Mouse (Mus musculus): Measurements from ENCODE around the gene Aars2.

The Aars2 gene

GRCm38 (mm10) chr17:45542705-45543104 is 36.1 kb downstream of the Aars2 start:
- in situ Hi-C loops (cut with MboI, MseI): no loop called here

- in situ Hi-C loops (cut with MboI, MseI): no loop called here
Measured at GRCm38 (mm10) chr17:45543115-45543514, 36.5 kb downstream of the Aars2 start.

- in situ Hi-C loops (cut with MboI, MseI): no loop called here
Measured at GRCm38 (mm10) chr17:45544001-45544872, 37.6 kb downstream of the Aars2 start.

GRCm38 (mm10) chr17:45544873-45545277 is 38.2 kb downstream of the Aars2 start:
- in situ Hi-C loops (cut with MboI, MseI): no loop called here

DNA sequence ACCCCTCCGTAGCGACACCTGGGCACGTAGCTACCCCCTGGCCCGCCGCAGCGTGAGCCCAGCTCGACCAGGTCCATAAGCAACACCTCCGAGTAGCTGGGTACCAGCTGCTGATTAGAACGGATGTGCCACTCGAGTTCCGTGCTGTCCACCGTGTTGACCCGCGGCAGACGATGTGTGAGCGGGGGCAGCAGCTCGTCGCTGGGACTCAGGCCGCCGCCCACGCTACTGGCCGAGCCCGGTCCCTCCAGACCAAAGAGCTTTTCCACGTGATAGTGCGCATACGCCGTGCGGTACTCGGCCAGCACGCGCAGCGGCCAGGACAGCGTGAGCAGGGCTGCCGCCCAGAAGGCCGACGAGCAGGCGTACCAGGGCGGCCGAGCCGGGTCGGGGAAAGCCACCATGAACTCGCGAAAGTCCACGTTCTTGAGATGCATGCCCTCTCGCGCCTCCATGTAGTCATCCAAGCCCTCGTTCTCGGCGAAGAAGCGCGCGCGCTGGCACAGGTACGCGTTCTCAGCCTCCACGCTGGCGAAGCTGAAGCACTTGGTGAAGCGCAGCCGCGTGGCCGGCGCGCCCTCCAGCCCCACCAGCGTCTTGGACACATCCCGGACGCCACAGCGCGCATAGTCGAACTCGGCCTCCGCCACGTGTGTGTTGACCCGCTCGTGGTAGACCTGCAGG is 38.8 kb downstream of the Aars2 start:
- in situ Hi-C loops (cut with MboI, MseI): no loop called here

DNA sequence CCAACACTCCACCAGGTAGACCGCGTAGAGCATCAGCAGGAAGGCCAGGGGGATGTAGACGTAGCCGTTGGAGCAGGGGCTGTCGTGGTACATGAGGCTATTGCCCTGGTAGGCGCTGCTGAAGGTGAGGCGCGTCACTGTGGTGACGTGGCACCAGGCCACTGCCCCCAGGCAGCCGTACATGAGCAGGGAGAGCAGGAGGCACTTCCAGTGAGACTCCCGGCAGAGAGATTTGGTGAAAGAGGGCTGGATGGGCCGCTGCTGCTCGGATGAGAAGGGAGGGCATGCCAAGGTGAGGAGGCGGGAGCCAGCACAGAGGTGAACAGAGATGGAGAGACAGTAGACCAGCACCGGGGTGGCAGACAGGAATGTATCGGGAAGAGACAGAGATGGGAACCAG is 40.3 kb downstream of the Aars2 start:
- in situ Hi-C loops (cut with MboI, MseI): no loop called here

DNA sequence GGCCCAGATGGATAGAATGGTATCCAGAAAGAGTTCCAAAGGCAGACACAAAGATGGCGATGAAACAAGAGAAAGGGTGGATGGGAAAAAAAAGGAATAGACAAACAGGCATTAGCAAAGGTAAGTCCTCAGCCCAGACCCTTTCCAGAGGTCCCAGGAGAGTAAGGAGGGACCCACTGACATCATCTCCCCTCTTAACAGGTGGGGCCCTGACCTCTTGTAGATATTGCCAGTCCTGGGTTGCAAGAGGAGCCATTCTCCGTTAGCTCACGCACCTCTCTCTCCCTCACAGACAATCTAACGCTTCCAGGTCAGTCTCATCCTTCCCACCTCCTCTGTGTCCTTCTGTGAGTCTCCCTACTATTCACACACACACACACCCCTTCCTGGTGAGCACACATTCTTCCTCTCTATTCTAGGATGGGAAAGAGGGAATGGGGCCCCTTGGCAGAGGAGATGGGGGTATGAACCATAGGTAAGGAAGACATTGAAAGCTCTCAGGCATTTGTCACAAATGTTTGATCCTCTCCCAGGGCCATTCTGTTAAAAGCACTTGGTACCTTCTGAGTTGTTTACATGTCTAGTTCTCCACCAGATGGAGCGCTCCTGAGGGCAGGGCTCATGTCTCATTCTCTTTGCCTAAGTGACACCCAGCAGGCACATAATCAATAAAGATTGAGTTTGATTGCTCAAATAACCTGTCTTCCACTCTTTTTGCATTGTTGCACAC is 41.0 kb downstream of the Aars2 start:
- in situ Hi-C loops (cut with MboI, MseI): no loop called here

DNA sequence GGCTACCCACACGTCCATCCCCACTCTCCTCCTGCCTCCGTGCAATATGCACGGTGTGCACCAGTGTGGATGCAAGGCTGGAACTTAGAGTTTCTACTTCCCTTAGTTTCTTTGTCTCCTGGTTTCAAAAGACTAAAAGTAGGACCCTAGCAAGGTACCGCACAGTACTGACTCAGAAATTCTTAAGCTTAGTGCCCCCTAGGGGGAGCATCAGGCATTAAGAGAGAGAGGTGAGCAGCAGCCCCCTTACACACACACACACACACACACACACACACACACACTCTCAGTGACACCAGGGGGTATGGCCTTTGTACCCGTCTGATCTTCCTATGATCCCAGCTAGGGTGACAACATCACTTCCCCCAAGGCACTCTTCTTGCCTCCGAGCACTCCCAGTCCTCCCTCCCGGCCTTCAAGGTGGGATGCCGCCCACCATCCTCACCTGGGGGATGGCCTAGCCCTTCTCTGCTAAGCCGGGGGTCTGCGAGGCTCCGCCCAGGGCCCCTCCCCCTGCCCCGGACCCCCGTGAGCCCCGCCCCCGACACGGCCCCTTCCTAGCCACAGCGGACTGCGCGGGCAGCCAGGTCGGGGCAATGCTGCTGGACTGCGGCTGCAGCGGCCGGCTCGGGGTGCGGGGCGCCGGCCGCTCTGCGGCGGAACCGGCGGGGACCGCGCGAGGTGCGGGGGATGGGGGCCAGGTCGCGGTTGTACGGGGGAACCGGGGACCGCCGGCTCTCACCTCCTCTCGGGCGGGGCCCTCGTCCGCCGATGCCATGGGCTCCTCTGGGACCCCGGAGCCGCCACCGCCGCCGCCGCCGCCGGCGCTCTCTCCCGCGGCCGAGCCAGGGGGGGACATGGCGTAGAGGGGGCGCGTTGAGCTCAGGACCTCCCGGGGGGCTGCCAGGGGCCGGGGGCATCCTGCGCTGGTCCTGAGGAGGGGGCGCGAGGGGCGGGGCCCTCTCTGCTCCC is 42.2 kb downstream of the Aars2 start:
- in situ Hi-C loops (cut with MboI, MseI): no loop called here

GRCm38 (mm10) chr17:45549617-45550181 is 43.1 kb downstream of the Aars2 start, which contains the start of gene Tmem151b:
Tmem151b (minus strand) TSS chr17:45549677.
- in situ Hi-C loops (cut with MboI, MseI): loop anchor here (5.0 kb wide), 1 partner anchor 72 kb away; the partner anchor contains the start of gene Spats1

DNA sequence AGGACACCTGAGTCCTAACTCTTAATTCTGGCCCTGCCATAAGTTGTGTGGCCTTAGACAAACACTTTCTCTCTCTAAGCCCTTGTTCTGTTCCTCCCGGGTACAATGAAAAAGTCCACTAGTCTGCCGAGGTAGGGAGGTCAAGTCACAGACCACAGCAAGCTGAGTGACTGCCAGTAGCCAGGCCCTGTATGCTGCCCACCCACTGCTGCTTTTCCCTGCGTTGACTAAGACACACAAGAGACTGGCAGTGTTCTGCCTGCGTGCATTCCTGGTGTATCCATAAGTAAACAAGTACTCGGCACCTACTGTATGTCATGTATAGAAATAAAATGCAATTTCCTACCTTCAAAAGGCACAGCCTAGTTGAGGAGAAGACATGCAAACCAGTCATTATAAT is 43.6 kb downstream of the Aars2 start:
- in situ Hi-C loops (cut with MboI, MseI): loop anchor here (5.0 kb wide), 1 partner anchor 73 kb away; the partner anchor contains the start of gene Spats1

DNA sequence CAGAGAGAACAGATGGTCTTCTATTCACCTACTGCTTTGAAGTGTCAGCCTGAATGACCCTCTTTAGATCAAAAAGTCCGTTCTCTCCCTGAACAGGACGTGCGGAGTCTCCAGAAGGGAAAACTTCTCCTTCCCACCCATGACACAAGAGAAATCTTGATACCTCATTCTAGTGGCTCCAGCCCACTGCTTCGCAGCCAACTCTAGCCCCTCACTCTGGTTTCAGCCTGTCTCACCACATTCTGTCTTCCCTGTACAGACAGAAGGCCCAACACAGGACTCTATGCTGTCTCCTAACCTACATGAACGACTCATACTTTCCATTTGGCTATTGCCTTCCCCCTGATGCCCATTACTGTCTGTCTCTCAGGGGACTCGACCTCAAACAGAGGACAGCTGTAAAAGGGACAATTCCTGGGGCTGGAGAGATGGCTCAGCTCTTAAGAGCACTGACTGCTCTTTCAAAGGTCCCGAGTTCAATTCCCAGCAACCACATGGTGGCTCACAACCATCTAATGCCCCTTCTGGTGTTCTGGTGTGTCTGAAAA is 44.7 kb downstream of the Aars2 start:
- in situ Hi-C loops (cut with MboI, MseI): loop anchor here (5.0 kb wide), 1 partner anchor 74 kb away; the partner anchor contains the start of gene Spats1

- in situ Hi-C loops (cut with MboI, MseI): loop anchor here (5.0 kb wide), 1 partner anchor 75 kb away; the partner anchor contains the start of gene Spats1
Measured at GRCm38 (mm10) chr17:45551816-45552451, 45.3 kb downstream of the Aars2 start.

GRCm38 (mm10) chr17:45553065-45553464 is 46.4 kb downstream of the Aars2 start:
- in situ Hi-C loops (cut with MboI, MseI): loop anchor here (5.0 kb wide), 1 partner anchor 76 kb away; the partner anchor contains the start of gene Spats1

GRCm38 (mm10) chr17:45554420-45554819 is 47.8 kb downstream of the Aars2 start:
- in situ Hi-C loops (cut with MboI, MseI): loop anchor here (5.0 kb wide), 1 partner anchor 77 kb away; the partner anchor contains the start of gene Spats1

GRCm38 (mm10) chr17:45555452-45556106 is 48.9 kb downstream of the Aars2 start, which contains the start of gene Nfkbie:
Nfkbie (plus strand) TSS chr17:45555703.
- in situ Hi-C loops (cut with MboI, MseI): no loop called here

DNA sequence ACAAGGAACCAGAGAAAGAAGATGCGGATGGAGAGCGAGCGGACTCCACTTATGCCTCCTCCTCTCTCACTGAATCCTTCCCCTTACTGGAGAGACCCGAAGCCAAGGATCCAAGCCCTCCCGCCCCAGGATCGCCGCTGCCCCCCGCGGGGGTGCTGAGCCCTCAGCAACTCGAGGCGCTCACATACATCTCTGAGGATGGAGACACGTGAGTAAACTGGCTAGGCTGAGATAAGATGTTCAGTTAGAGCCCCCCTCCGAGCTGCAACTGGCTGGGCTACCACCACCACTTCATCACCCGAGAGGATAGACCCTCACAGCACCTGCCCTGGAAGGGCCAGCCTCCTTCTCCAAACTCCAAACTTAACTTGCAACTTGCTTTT is 49.5 kb downstream of the Aars2 start:
- in situ Hi-C loops (cut with MboI, MseI): no loop called here

DNA sequence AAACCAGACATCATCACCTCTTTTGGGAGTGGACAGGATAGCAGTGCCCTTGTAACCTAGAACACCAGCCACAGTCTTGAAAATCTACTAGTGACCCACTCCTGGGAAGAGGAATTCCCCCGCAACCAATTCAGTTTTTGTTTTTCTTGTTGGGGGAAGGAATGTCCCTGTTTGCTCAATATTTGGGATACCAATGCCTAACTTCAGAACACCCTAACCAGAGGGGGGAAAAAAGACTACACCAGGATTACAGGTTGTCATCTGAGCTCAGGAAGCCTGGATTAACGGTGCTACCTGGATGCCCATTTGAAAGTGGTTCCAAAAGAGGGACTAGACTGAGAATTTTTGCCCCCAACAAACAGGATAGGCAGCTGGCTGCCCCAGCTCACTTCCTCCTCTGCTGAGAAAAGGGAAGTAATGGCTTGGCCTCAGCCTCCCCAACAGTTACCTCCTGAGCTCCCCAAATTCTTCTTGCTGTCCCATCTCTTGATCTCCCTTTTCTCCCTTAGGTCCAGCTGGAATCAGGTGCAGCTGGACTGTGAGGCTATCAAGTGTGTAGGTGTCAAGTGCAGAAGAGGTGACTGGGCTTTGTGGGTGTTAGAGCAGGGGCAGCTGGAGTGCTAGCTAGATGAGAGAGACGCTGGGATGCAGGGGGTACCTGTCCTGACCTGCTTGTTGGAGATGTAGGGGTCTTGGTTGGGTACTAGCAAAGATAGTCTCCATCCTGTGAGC is 50.0 kb downstream of the Aars2 start:
- in situ Hi-C loops (cut with MboI, MseI): no loop called here

- in situ Hi-C loops (cut with MboI, MseI): no loop called here
Measured at GRCm38 (mm10) chr17:45557246-45557824, 50.7 kb downstream of the Aars2 start.

All from regulatory T cell (primary cell).